Mouse (Mus musculus): Measurements from ENCODE around the gene Tmem45a. TPM values are rescaled to one million over a fixed set of nuclear protein-coding genes. Genes with fewer than 3 reads are reported as not detected.

The Tmem45a gene
- polyA plus RNA-seq, 1 experiment from 2014 or later: 5.4 TPM

DNA sequence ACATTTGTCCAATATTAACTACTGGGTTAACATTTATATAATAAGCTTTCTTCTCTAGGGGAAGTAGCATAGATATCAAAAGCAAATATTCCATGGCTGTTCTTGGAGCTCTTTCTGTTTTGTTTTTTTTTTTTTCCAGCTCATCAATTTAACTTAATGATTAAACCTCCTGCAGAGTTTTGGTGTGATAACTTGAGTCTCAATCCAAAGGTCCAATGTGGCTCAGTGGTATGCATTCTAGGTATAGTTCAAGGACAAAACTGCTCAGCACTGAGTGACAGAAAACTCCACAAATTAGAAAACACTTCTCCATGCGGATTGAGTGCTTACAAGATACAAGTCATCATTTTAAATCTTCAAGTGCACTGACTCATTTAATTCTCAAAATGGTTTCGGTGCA is 100.0 kb downstream of the Tmem45a start:
- Histone ChIP-seq H3K27ac (no peak overlapping the region), H3K27me3 (ENCODE audit: insufficient read depth, poor library complexity, severe bottlenecking) (no peaks in the 10 kb centered on the region), H3K4me3 (no peak overlapping the region), H3K36me3 (no peaks in the 10 kb centered on the region), H3K4me1 (replicated peaks) (no peaks in the 10 kb centered on the region), H3K9me3 (no peaks in the 10 kb centered on the region)
- 84% methylated on average over 2 of the region's 2 CpGs for WGBS
- DNase-seq (ENCODE audit: low spot score): no peak

DNA sequence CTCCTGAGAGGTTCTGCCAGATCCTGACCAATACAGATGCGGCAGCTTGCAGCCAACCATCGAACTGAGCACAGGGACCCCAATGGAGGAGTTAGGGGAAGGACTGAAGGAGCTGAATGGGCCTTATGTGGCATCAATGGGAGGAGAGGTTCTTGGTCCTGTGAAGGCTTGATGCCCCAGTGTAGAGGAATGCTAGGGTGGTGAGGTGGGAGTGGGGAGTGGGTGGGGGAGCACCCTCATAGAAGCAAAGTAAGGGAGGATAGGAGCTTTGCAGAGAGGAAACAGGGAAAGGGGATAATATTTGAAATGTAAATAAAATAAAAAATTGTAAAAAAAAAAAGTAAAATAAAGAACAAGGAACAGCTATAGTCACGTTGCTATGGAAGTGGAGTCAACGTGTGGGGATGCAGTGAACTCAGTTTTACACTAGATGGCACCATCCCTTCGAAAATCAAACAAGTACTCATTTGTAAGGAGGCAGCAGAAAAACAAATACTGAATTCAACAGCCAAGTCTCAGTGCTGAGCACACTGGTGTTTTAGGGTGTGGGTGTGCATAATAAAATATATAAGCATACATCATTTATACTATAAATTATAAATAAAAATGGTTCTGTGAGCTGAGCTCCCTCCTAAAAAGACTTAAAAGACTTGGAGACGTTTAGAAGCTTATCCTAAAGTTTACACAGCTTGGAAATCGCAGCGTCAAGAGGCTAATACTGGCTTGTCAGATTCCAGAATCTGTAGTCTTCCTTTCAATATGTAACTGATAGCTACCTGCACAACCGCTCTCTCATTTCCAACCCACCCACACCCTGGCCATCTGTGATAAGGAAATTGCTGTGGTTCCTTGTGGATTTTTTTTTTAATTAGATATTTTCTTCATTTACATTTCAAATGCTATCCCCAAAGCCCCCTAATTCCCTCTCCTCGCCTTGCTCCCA is 114.5 kb downstream of the Tmem45a start:
- WGBS: 52% methylated on average over 10 of the region's 10 CpGs
- Histone ChIP-seq H3K36me3 (no peaks in the 10 kb centered on the region), H3K27me3 (ENCODE audit: insufficient read depth, poor library complexity, severe bottlenecking) (no peaks in the 10 kb centered on the region), H3K4me3 (no peak overlapping the region), H3K4me1 (replicated peaks) (no peaks in the 10 kb centered on the region), H3K27ac (no peak overlapping the region), H3K9me3 (no peaks in the 10 kb centered on the region)
- peak; percentile 27 for DNase-seq (ENCODE audit: low spot score)

Other genes starting within 250 kb of the Tmem45a start
- 180 and 183 TPM in 2 replicates for gene Tfg, start 168.7 kb downstream of the Tmem45a start, polyA plus RNA-seq (2016; fragmentation: Nextera tagmentation; extraction: Ambion mirVana)
- gene Adgrg7, start 90.3 kb downstream of the Tmem45a start, polyA plus RNA-seq (2016; fragmentation: Nextera tagmentation; extraction: Ambion mirVana): not detected in 2 replicates
- gene Lnp1, start 41.9 kb upstream of the Tmem45a start, polyA plus RNA-seq (2016; fragmentation: Nextera tagmentation; extraction: Ambion mirVana): not detected in 2 replicates
- gene Tmem45a2, start 185.2 kb upstream of the Tmem45a start, polyA plus RNA-seq (2016; fragmentation: Nextera tagmentation; extraction: Ambion mirVana): not detected in 2 replicates
- 48.3 and 48.9 TPM in 2 replicates for gene Tomm70a, start 235.5 kb upstream of the Tmem45a start, polyA plus RNA-seq (2016; fragmentation: Nextera tagmentation; extraction: Ambion mirVana)

Data from hindbrain, embryonic 10.5 days (tissue).